Mouse (Mus musculus): ENCODE measurements around the gene Prdm2. TPM values are rescaled to one million over a fixed set of nuclear protein-coding genes. Genes with fewer than 3 reads are reported as not detected.

Prdm2 gene
- polyA plus RNA-seq, 1 experiment = 34.9 TPM

DNA sequence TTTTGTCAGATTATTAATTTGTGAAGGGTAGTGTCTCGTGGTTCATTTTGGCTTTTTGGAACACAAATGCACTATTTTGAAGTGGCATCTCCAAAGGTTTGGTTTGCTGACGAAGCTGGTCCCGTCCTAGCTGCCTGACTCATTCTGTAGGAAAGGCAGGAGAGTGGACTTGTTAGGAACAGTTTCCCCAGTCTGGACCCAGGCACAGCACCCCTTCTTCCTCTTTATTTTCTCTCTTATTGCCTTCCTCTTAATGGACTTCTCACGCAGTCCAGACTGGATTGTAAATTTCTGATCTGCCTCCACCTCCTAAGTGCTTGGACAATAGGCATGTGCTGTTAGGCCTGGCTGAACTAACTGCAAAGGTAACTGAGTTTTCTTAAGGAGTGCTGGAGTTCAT is 57.8 kb downstream of the Prdm2 start:
- H3K36me3 ChIP-seq (ENCODE audit: control insufficient read depth, insufficient read depth, low read length, poor library complexity, severe bottlenecking) = no peaks in the 10 kb centered on the region
- H3K9me3 ChIP-seq (replicated peaks; ENCODE audit: control insufficient read depth, insufficient read depth, low read length, poor library complexity, severe bottlenecking) = no peaks in the 10 kb centered on the region
- peaks cover 2% of the 10 kb centered on the region for H3K4me1 ChIP-seq (ENCODE audit: control insufficient read depth, insufficient read depth, low read length)
- no peaks in the 10 kb centered on the region for H3K27me3 ChIP-seq (ENCODE audit: control insufficient read depth, insufficient read depth, low read length, poor library complexity, severe bottlenecking)
- no peak overlapping the region for H3K9ac ChIP-seq (ENCODE audit: low read depth, poor library complexity, severe bottlenecking)
- H3K4me3 ChIP-seq (ENCODE audit: low read depth, low read length) = no peak overlapping the region
- no peak overlapping the region for H3K27ac ChIP-seq (ENCODE audit: insufficient read depth, low read length)
- no peak for TF ChIP-seq CTCF (IDR thresholded peaks at IDR 0.05; ENCODE audit: low read depth, low read length)
- no peak for TF ChIP-seq POLR2A (IDR thresholded peaks at IDR 0.05; ENCODE audit: insufficient read depth, low read length)
- TF ChIP-seq EP300 (IDR thresholded peaks at IDR 0.05; ENCODE audit: insufficient read depth, low read depth, low read length) = no peak

DNA sequence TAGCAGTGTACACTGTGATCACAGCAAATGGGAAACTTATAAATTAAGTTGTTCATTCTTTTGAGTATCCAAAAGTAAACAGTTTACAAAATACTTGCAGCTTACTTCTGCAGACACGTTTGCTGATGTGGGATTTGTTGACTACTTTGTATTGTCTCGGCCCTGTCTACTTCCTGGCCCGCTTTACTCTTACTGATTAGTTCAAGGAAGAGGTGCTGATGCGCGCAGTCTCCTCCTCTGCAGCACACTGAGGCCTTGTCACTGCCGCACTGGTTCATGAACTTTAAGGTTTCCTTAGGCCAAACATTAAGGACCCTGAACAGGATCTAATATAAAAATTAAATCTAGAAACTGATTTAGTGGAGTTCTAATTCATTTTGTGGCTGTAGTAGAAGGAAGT is 58.2 kb downstream of the Prdm2 start:
- H3K27me3 ChIP-seq (ENCODE audit: control insufficient read depth, insufficient read depth, low read length, poor library complexity, severe bottlenecking) = no peaks in the 10 kb centered on the region

DNA sequence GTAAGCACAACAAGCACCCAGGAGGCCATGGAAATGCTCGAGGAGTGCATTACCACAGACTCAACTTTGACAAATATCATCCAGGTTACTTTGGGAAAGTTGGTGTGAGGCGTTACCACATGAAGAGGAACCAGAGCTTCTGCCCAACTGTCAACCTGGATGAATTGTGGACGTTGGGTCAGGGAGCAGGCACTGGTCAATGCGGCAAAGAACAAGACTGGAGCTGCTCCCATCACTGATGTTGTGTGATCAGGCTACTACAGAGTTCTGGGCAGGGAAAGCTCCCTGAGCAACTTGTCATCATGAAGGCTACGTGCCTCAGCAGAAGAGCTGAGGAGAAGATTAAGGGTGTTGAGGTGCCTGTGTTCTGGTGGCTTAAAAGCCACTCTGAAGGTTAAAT is 60.2 kb downstream of the Prdm2 start:
- Histone ChIP-seq H3K4me1 (ENCODE audit: control insufficient read depth, insufficient read depth, low read length) (peaks cover 2% of the 10 kb centered on the region), H3K27ac (ENCODE audit: insufficient read depth, low read length) (no peak overlapping the region), H3K9ac (ENCODE audit: low read depth, poor library complexity, severe bottlenecking) (no peak overlapping the region), H3K27me3 (ENCODE audit: control insufficient read depth, insufficient read depth, low read length, poor library complexity, severe bottlenecking) (no peaks in the 10 kb centered on the region), H3K4me3 (ENCODE audit: low read depth, low read length) (no peak overlapping the region), H3K36me3 (ENCODE audit: control insufficient read depth, insufficient read depth, low read length, poor library complexity, severe bottlenecking) (no peaks in the 10 kb centered on the region), H3K9me3 (replicated peaks; ENCODE audit: control insufficient read depth, insufficient read depth, low read length, poor library complexity, severe bottlenecking) (no peaks in the 10 kb centered on the region)
- TF ChIP-seq POLR2A (IDR thresholded peaks at IDR 0.05; ENCODE audit: insufficient read depth, low read length) = no peak
- TF ChIP-seq EP300 (IDR thresholded peaks at IDR 0.05; ENCODE audit: insufficient read depth, low read depth, low read length) = no peak
- no peak for TF ChIP-seq CTCF (IDR thresholded peaks at IDR 0.05; ENCODE audit: low read depth, low read length)

More for the DNA sequence above, 58.2 kb downstream of the Prdm2 start:
- H3K9ac ChIP-seq (ENCODE audit: low read depth, poor library complexity, severe bottlenecking) = no peak overlapping the region
- H3K36me3 ChIP-seq (ENCODE audit: control insufficient read depth, insufficient read depth, low read length, poor library complexity, severe bottlenecking) = no peaks in the 10 kb centered on the region
- no peaks in the 10 kb centered on the region for H3K9me3 ChIP-seq (replicated peaks; ENCODE audit: control insufficient read depth, insufficient read depth, low read length, poor library complexity, severe bottlenecking)
- no peak overlapping the region for H3K4me3 ChIP-seq (ENCODE audit: low read depth, low read length)
- TF ChIP-seq EP300 (IDR thresholded peaks at IDR 0.05; ENCODE audit: insufficient read depth, low read depth, low read length) = no peak
- TF ChIP-seq POLR2A (IDR thresholded peaks at IDR 0.05; ENCODE audit: insufficient read depth, low read length) = no peak
- no peak for TF ChIP-seq CTCF (IDR thresholded peaks at IDR 0.05; ENCODE audit: low read depth, low read length)
- peaks cover 2% of the 10 kb centered on the region for H3K4me1 ChIP-seq (ENCODE audit: control insufficient read depth, insufficient read depth, low read length)
- no peak overlapping the region for H3K27ac ChIP-seq (ENCODE audit: insufficient read depth, low read length)

DNA sequence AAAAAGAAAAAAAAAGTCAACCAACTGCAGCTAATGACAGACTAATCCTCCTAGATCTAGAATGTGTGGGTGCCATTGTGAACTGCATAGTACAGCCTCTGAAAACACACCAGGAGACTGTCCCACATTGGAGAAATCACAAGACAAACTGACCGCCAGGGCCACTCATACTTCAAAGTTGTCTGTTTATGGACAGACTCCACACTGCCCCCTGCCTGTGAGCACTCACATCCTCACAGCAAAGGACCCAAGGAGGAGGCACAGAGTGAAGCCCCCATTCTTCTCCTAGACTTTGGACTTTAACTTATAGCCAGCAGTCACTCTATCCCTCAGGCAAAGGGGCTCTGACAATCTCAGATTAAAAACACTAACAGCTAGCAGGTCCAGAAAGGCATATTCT is 61.5 kb downstream of the Prdm2 start:
- H3K27ac ChIP-seq (ENCODE audit: insufficient read depth, low read length) = no peak overlapping the region
- H3K9ac ChIP-seq (ENCODE audit: low read depth, poor library complexity, severe bottlenecking) = no peak overlapping the region
- H3K4me3 ChIP-seq (ENCODE audit: low read depth, low read length) = no peak overlapping the region
- no peaks in the 10 kb centered on the region for H3K27me3 ChIP-seq (ENCODE audit: control insufficient read depth, insufficient read depth, low read length, poor library complexity, severe bottlenecking)
- H3K36me3 ChIP-seq (ENCODE audit: control insufficient read depth, insufficient read depth, low read length, poor library complexity, severe bottlenecking) = no peaks in the 10 kb centered on the region
- TF ChIP-seq POLR2A (IDR thresholded peaks at IDR 0.05; ENCODE audit: insufficient read depth, low read length) (no peak), CTCF (IDR thresholded peaks at IDR 0.05; ENCODE audit: low read depth, low read length) (peak; percentile 68)
- peaks cover 2% of the 10 kb centered on the region for H3K4me1 ChIP-seq (ENCODE audit: control insufficient read depth, insufficient read depth, low read length)
- H3K9me3 ChIP-seq (replicated peaks; ENCODE audit: control insufficient read depth, insufficient read depth, low read length, poor library complexity, severe bottlenecking) = no peaks in the 10 kb centered on the region

DNA sequence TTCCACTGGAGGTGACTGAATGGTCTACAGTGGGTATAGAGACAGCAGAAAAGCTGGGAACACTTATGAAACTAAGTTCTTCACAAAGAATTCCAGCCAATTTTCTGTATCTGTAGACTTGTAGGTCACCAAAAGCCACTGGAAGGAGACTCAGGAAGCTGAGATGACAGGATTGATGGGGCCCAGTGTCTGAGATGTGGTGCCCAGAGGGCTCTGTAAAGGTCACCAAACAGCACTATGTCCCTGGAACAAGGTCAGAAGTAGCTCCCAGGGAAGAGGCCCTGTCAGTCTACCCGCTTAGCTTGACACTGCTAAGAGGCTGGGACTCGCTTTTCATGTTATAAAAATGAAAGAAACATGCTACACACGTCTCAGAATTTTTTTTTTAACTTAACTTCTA is 65.1 kb downstream of the Prdm2 start:
- TF ChIP-seq POLR2A (IDR thresholded peaks at IDR 0.05; ENCODE audit: insufficient read depth, low read length) = no peak
- no peak for TF ChIP-seq CTCF (IDR thresholded peaks at IDR 0.05; ENCODE audit: low read depth, low read length)
- TF ChIP-seq EP300 (IDR thresholded peaks at IDR 0.05; ENCODE audit: insufficient read depth, low read depth, low read length) = no peak
- peaks cover 2% of the 10 kb centered on the region for H3K4me1 ChIP-seq (ENCODE audit: control insufficient read depth, insufficient read depth, low read length)

DNA sequence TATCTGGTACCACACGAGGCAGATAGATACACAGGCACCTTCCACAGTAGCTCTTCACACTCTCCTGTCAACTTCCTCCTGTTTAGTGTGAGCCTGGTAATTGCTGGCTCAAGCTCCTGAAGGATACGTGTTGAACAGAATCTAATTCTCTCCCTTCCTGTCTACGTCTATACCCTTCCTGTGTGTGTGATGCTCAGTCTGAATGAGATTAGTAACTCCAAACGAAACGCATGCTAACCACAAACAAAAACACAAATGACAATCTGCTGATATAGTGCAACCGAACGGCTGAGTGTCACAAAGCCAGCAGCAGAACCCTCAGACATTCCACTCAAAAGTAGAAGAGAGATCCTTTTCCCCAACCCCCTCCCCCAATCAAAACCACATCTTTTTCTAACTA is 69.2 kb downstream of the Prdm2 start:
- H3K36me3 ChIP-seq (ENCODE audit: control insufficient read depth, insufficient read depth, low read length, poor library complexity, severe bottlenecking) = peaks cover 2% of the 10 kb centered on the region
- no peak overlapping the region for H3K9ac ChIP-seq (ENCODE audit: low read depth, poor library complexity, severe bottlenecking)
- H3K4me3 ChIP-seq (ENCODE audit: low read depth, low read length) = no peak overlapping the region
- no peak overlapping the region for H3K27ac ChIP-seq (ENCODE audit: insufficient read depth, low read length)
- H3K4me1 ChIP-seq (ENCODE audit: control insufficient read depth, insufficient read depth, low read length) = no peaks in the 10 kb centered on the region
- H3K27me3 ChIP-seq (ENCODE audit: control insufficient read depth, insufficient read depth, low read length, poor library complexity, severe bottlenecking) = no peaks in the 10 kb centered on the region
- TF ChIP-seq POLR2A (IDR thresholded peaks at IDR 0.05; ENCODE audit: insufficient read depth, low read length) (no peak), EP300 (IDR thresholded peaks at IDR 0.05; ENCODE audit: insufficient read depth, low read depth, low read length) (no peak), CTCF (IDR thresholded peaks at IDR 0.05; ENCODE audit: low read depth, low read length) (no peak)
- H3K9me3 ChIP-seq (replicated peaks; ENCODE audit: control insufficient read depth, insufficient read depth, low read length, poor library complexity, severe bottlenecking) = no peaks in the 10 kb centered on the region

More for the DNA sequence above, 65.1 kb downstream of the Prdm2 start:
- no peaks in the 10 kb centered on the region for H3K9me3 ChIP-seq (replicated peaks; ENCODE audit: control insufficient read depth, insufficient read depth, low read length, poor library complexity, severe bottlenecking)
- no peaks in the 10 kb centered on the region for H3K27me3 ChIP-seq (ENCODE audit: control insufficient read depth, insufficient read depth, low read length, poor library complexity, severe bottlenecking)
- H3K36me3 ChIP-seq (ENCODE audit: control insufficient read depth, insufficient read depth, low read length, poor library complexity, severe bottlenecking) = no peaks in the 10 kb centered on the region
- H3K27ac ChIP-seq (ENCODE audit: insufficient read depth, low read length) = no peak overlapping the region
- no peak overlapping the region for H3K9ac ChIP-seq (ENCODE audit: low read depth, poor library complexity, severe bottlenecking)
- H3K4me3 ChIP-seq (ENCODE audit: low read depth, low read length) = no peak overlapping the region

Data from ES-Bruce4 (cell line).